19 mouse cellular contexts compared by ENCODE assay signal in genomic region chr10:84339456-84339855, GRCm38 (mm10).
DNase-seq lines count a peak whose midpoint lies in the region; ATAC-seq and TF ChIP-seq lines count a peak whose summit lies in the region.
"Had no signal": no experiment of that assay in that cellular context is flagged by ENCODE, and none has a peak within 500 bp of the region (broad histone marks: within the 10 kb centered on the region; RNA-seq: fewer than 3 reads in every experiment).

No protein-coding gene starts in this region.

- TF ChIP-seq EP300 in heart, postnatal 0 days (IDR thresholded peaks at IDR 0.05; ENCODE audit: low read depth), result no peak

- DNase-seq in heart, postnatal 0 days (ENCODE audit: low spot score), result no peak
- DNase-seq in heart, adult 8-10 months (ENCODE audit: low spot score), result no peak
- DNase-seq in liver, adult 2 months (ENCODE audit: extremely low read depth, low read depth, low spot score), result no peak
- DNase-seq in liver, result no peak
- DNase-seq in urinary bladder, postnatal 10 days (ENCODE audit: low spot score), result no peak
- no peak for DNase-seq in frontal cortex, postnatal 36 days (ENCODE audit: low spot score in 2 of 2)
- DNase-seq: adrenal gland, postnatal 25 days; cerebellum, adult 18-20 months; cerebellum, postnatal 36 days; gastrocnemius, postnatal 36 days; lung, postnatal 14 days had no signal

- H3K27me3 ChIP-seq in heart, postnatal 0 days (ENCODE audit: control insufficient read depth, insufficient read depth, low read length), result no peaks in the 10 kb centered on the region
- no peaks in the 10 kb centered on the region for H3K27me3 ChIP-seq in liver, adult 2 months (ENCODE audit: control insufficient read depth, insufficient read depth, low read length)
- H3K27me3 ChIP-seq in small intestine, adult 2 months (ENCODE audit: control insufficient read depth, insufficient read depth, low read length), result no peaks in the 10 kb centered on the region
- H3K27me3 ChIP-seq: forebrain, embryonic 12.5 days; heart, embryonic 13.5 days; megakaryocyte, embryonic 14.5 days; midbrain, embryonic 15.5 days had no signal

- peaks cover 14% of the 10 kb centered on the region for H3K4me1 ChIP-seq in heart, postnatal 0 days (ENCODE audit: control insufficient read depth, insufficient read depth)
- H3K4me1 ChIP-seq in liver, adult 2 months (ENCODE audit: control insufficient read depth, insufficient read depth, low read length), result no peaks in the 10 kb centered on the region; the same call in 1 of the 2 replicates
- H3K4me1 ChIP-seq in embryonic fibroblast, embryonic 13.5 days (ENCODE audit: control insufficient read depth, insufficient read depth, low read length), result peaks cover 9% of the 10 kb centered on the region
- no peaks in the 10 kb centered on the region for H3K4me1 ChIP-seq in small intestine, adult 2 months (ENCODE audit: control insufficient read depth, insufficient read depth, insufficient read length, low read length)
- H3K4me1 ChIP-seq: forebrain, embryonic 12.5 days; megakaryocyte, embryonic 14.5 days; midbrain, embryonic 15.5 days had no signal

- H3K9ac ChIP-seq in heart, postnatal 0 days (replicated peaks; ENCODE audit: low read depth, low read length), result no peak overlapping the region
- no peak overlapping the region for H3K9ac ChIP-seq in liver, adult 2 months (ENCODE audit: low read depth, low read length)
- H3K9ac ChIP-seq: forebrain, embryonic 12.5 days; heart, embryonic 13.5 days; midbrain, embryonic 15.5 days had no signal

- no peaks in the 10 kb centered on the region for H3K36me3 ChIP-seq in heart, postnatal 0 days (replicated peaks; ENCODE audit: control insufficient read depth, insufficient read depth, low read length)
- no peaks in the 10 kb centered on the region for H3K36me3 ChIP-seq in liver, adult 2 months (ENCODE audit: control insufficient read depth, insufficient read depth, low read length)
- no peaks in the 10 kb centered on the region for H3K36me3 ChIP-seq in small intestine, adult 2 months (ENCODE audit: control insufficient read depth, insufficient read depth, low read length)
- H3K36me3 ChIP-seq: forebrain, embryonic 12.5 days; heart, embryonic 13.5 days; midbrain, embryonic 15.5 days had no signal

- H3K4me2 ChIP-seq in heart, postnatal 0 days (ENCODE audit: low read depth, low read length), result no peak overlapping the region
- H3K4me2 ChIP-seq: forebrain, embryonic 12.5 days; heart, embryonic 13.5 days; midbrain, embryonic 15.5 days had no signal

- TF ChIP-seq CTCF in heart, postnatal 0 days (IDR thresholded peaks at IDR 0.05; ENCODE audit: low read depth), result no peak
- TF ChIP-seq CTCF in liver, adult 2 months (IDR thresholded peaks at IDR 0.05; ENCODE audit: low read depth, low read length), result no peak
- TF ChIP-seq CTCF in embryonic fibroblast, embryonic 13.5 days (IDR thresholded peaks at IDR 0.05; ENCODE audit: borderline replicate concordance, insufficient read depth, low read length), result no peak
- TF ChIP-seq CTCF in small intestine, adult 2 months (IDR thresholded peaks at IDR 0.05; ENCODE audit: extremely low read depth, insufficient read length, insufficient replicate concordance, low read depth, low read length), result no peak

- no peak overlapping the region for H3K27ac ChIP-seq in heart, postnatal 0 days (ENCODE audit: low read depth)
- H3K27ac ChIP-seq in liver, adult 2 months (replicated peaks; ENCODE audit: insufficient read depth, low read depth, low read length), result peak overlapping the region; percentile 52
- peak overlapping the region; percentile 69 for H3K27ac ChIP-seq in embryonic fibroblast, embryonic 13.5 days (ENCODE audit: insufficient read depth, low read length)
- H3K27ac ChIP-seq in small intestine, adult 2 months (ENCODE audit: insufficient read depth, low read depth, low read length), result 0 out of 2 replicates have a peak overlapping the region, but pooled peaks have one; percentile 28
- H3K27ac ChIP-seq: forebrain, embryonic 12.5 days; heart, embryonic 13.5 days; midbrain, embryonic 15.5 days had no signal

- no peaks in the 10 kb centered on the region for H3K79me2 ChIP-seq in liver, adult 2 months (ENCODE audit: control insufficient read depth, insufficient read depth, low read length)

- ATAC-seq in heart, postnatal 0 days (ENCODE audit: insufficient read depth, low read depth), result 0 out of 2 replicates have a peak, but pooled peaks have one; percentile 24
- ATAC-seq: hindbrain, embryonic 16.5 days; intestine, embryonic 16.5 days; midbrain, embryonic 15.5 days had no signal

- no peak overlapping the region for H3K4me3 ChIP-seq in heart, postnatal 0 days (ENCODE audit: low read depth, low read length)
- H3K4me3 ChIP-seq in liver, adult 2 months (ENCODE audit: insufficient read depth, low read depth, low read length), result no peak overlapping the region
- no peak overlapping the region for H3K4me3 ChIP-seq in embryonic fibroblast, embryonic 13.5 days (ENCODE audit: insufficient read depth, low read length)
- no peak overlapping the region for H3K4me3 ChIP-seq in small intestine, adult 2 months (ENCODE audit: low read depth, low read length)
- H3K4me3 ChIP-seq: forebrain, embryonic 12.5 days; heart, embryonic 13.5 days; megakaryocyte, embryonic 14.5 days; midbrain, embryonic 15.5 days had no signal

- no peak for TF ChIP-seq POLR2A in liver, adult 2 months (IDR thresholded peaks at IDR 0.05; ENCODE audit: extremely low read depth, insufficient read depth, low read length)
- TF ChIP-seq POLR2A in embryonic fibroblast, embryonic 13.5 days (IDR thresholded peaks at IDR 0.05; ENCODE audit: low read depth, low read length), result no peak
- no peak for TF ChIP-seq POLR2A in small intestine, adult 2 months (IDR thresholded peaks at IDR 0.05; ENCODE audit: low read depth, low read length)

- no peaks in the 10 kb centered on the region for H3K9me3 ChIP-seq in heart, postnatal 0 days (replicated peaks; ENCODE audit: control insufficient read depth, low read length)
- H3K9me3 ChIP-seq: forebrain, embryonic 12.5 days; heart, embryonic 13.5 days; midbrain, embryonic 15.5 days had no signal

- WGBS in heart, postnatal 0 days, result 42% methylated on average over 4 of the region's 4 CpGs
- WGBS in liver, adult 2 months, result 73% methylated on average over 4 of the region's 4 CpGs
- WGBS in small intestine, adult 2 months, result 54% methylated on average over 4 of the region's 4 CpGs
